Mouse (Mus musculus) liver, embryonic 14 days (tissue): Measurements from ENCODE around the gene 1700017D01Rik. TPM values are rescaled to one million over a fixed set of nuclear protein-coding genes. Genes with fewer than 3 reads are reported as not detected.

Source experiments
- polyA plus RNA-seq: library from polyadenylated mRNA; depleted of rRNA; stranded (reverse); fragments of >200 nt; gene quantifications from 2 replicates; pipeline ENCODE4 v1.2.3, GENCODE M21; 2012; rRNA removed

The 1700017D01Rik gene
- polyA plus RNA-seq, result not detected in 2 replicates

DNA sequence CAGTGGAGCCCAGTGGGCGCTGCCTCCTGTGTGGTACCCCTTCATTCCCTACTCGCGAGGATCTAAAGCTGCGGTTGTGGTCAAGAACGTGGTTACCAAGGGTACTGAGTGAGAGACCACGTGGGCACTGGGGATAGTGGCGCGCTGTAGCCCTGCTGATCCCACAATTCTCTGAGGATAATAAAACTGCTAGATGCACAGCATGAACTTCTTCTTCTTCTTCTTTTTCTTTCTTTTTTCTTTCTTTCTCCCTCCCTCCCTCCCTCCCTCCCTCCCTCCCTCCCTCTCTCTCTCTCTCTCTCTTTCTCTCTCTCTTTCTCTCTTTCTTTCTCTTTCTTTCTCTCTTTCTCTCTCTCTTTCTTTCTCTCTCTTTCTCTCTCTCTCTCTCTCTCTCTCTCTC is at the start of gene 1700017D01Rik:
1700017D01Rik (minus strand) TSS at position 101 of the 400 bp plus-strand sequence.

DNA sequence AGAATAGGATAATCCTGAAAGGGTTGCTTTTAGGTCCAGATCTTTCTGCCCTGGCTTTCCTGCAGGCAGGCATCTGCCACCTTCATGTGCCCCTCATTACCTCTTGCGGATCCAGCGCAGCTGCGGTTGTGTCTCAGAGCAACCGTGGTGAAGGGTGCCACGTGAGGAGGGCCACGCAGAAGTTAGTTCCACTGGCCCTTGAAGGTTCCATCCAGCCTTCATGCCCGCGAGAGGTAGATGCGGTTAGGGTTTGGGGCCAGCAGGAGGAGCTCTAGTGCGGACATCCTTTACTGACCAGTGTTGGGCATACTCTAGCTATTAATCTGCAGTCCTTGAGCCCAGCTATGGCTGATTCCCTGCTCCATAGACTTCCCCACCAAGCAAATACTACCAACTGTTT is 34.5 kb upstream of the 1700017D01Rik start, which contains the start of gene 1700025F22Rik:
1700025F22Rik (minus strand) TSS at position 149 of the 400 bp plus-strand sequence.

DNA sequence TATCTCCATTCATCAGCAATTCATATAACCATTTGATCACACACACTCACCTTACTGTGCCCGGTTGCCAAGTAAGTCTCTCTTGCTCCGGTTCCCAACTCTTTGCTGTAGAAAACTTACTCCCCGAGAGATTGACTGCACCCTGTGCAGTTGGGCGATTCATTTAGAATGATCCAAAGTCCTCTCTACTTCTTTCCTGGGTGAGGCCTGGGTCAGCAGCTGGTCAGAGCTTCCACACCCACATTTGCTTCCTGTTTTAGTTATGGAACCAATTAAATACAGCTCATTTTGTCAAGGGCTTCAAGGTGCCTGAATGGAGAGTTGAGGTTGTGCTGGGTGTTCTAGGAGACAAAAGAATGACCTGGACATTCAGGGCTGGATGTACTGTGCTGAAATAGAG is 49.7 kb downstream of the 1700017D01Rik start, which contains the start of gene Ms4a8a:
Ms4a8a (minus strand) TSS at position 169 of the 400 bp plus-strand sequence.

Other genes starting within 250 kb of the 1700017D01Rik start
- 10.6 and 11.7 TPM in 2 replicates for gene Tmem109, start 248.9 kb downstream of the 1700017D01Rik start, polyA plus RNA-seq
- 98.2 and 111 TPM in 2 replicates for gene Prpf19, start 235.6 kb downstream of the 1700017D01Rik start, polyA plus RNA-seq
- not detected in 2 replicates for gene Zp1, start 210.2 kb downstream of the 1700017D01Rik start, polyA plus RNA-seq
- 0.02 and 0.05 TPM in 2 replicates for gene Ptgdr2, start 193.7 kb downstream of the 1700017D01Rik start, polyA plus RNA-seq
- 3.6 and 5.4 TPM in 2 replicates for gene Ccdc86, start 181.6 kb downstream of the 1700017D01Rik start, polyA plus RNA-seq
- not detected in 2 replicates for gene Ms4a10, start 156.2 kb downstream of the 1700017D01Rik start, polyA plus RNA-seq
- gene Ms4a15, start 137.6 kb downstream of the 1700017D01Rik start, polyA plus RNA-seq, result not detected in 2 replicates
- gene Ms4a18, start 112.8 kb downstream of the 1700017D01Rik start, polyA plus RNA-seq, result not detected in 2 replicates
- 0.03 and 0.12 TPM in 2 replicates for gene Ms4a8a, start 49.8 kb downstream of the 1700017D01Rik start, polyA plus RNA-seq
- not detected in 2 replicates for gene 1700025F22Rik, start 34.4 kb upstream of the 1700017D01Rik start, polyA plus RNA-seq
- gene Ms4a13, start 65.9 kb upstream of the 1700017D01Rik start, polyA plus RNA-seq, result not detected in 2 replicates
- not detected in 2 replicates for gene Ms4a12, start 101.6 kb upstream of the 1700017D01Rik start, polyA plus RNA-seq
- gene Ms4a1, start 135.4 kb upstream of the 1700017D01Rik start, polyA plus RNA-seq, result 0.01 TPM in 1 of 2 replicates, not detected in the other
- not detected in 2 replicates for gene Ms4a5, start 153.0 kb upstream of the 1700017D01Rik start, polyA plus RNA-seq
- 0.02 and 0.03 TPM in 2 replicates for gene Ms4a14, start 183.6 kb upstream of the 1700017D01Rik start, polyA plus RNA-seq
- gene Ms4a7, start 205.3 kb upstream of the 1700017D01Rik start, polyA plus RNA-seq, result 0.51 and 0.99 TPM in 2 replicates
- 0.26 and 0.45 TPM in 2 replicates for gene Ms4a4a, start 244.6 kb upstream of the 1700017D01Rik start, polyA plus RNA-seq